Mouse (Mus musculus): Measurements from ENCODE around the gene Hoxb8.

- TF ChIP-seq ZC3H11A (IDR thresholded peaks at IDR 0.05; ENCODE audit: borderline replicate concordance, low read depth, low read length) (no peak), ZNF384 (IDR thresholded peaks at IDR 0.05; ENCODE audit: low read depth, low read length) (no peak), CHD2 (IDR thresholded peaks at IDR 0.05; ENCODE audit: low read depth, low read length) (no peak), HCFC1 (IDR thresholded peaks at IDR 0.05; ENCODE audit: borderline replicate concordance, insufficient read depth, low read length) (no peak), MAFK (IDR thresholded peaks at IDR 0.05; ENCODE audit: insufficient read depth, low read depth, low read length) (no peak)
Measured at GRCm38 (mm10) chr11:96255111-96255995, 26.4 kb upstream of the Hoxb8 start.
